Mouse (Mus musculus) heart, adult 8-10 months (tissue): ENCODE measurements around the gene Tmem179b. TPM values are rescaled to one million over a fixed set of nuclear protein-coding genes. Genes with fewer than 3 reads are reported as not detected.
"Not testable (repeated sequence)": the region's sequence is repeated elsewhere in the genome, so short reads cannot be mapped to it uniquely, and the experiment has no call there.

ENCODE experiments used
- DNase-seq: peaks from one replicate; pipeline ENCODE4 v3.0.0; 2022; ENCODE audit warnings: low spot score
- microRNA-seq: library from miRNA; unstranded; fragments of <30 nt; microRNA quantifications from one replicate; pipeline ENCODE4 v1.2.0, GENCODE M21; 2022
- total RNA-seq, 4 experiments: library from RNA; stranded (reverse); gene quantifications; 2 replicates each; pipeline ENCODE4 v1.2.4; 2022

The Tmem179b gene
- total RNA-seq, 4 experiments from 2014 or later = 18.2 to 21.5 (median 19.5) TPM

DNA sequence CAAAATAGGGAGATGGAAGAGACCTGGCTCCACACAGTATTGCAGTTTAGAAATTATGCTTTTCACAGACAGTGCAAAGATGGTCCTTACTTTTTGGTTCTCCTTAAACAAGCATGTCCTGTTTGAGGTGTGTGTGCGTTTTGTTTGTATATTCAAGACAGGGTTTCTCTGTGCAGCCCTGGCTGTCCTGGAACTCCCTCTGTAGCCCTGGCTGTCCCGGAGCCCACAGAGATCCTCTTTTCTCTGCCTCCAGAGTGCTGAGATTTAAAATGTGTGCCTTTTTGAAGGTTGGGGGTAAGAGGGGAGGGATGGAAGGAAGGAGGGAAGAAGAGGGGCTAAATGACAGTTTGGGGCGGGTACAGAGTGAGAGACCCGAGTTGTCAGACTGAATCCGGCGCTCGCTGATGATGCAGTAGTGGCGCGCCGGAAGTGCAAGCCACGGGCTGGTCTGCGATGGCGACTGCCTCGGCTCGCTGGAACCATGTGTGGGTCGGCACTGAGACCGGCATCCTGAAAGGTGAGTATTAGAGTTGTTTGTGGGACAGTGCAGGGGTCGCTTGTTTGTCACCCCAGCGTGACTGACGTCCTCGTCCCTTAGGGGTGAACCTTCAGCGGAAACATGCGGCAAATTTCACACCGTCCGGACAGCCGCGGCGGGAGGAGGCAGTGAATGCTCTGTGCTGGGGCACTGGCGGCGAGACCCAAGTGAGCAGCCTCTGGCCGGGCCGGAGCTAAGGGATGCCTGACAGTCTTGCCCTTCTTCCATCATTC lies 38.7 kb downstream of the Tmem179b start, which contains the start of gene Wdr74:
TSS of gene Wdr74 (plus strand) at position 439 of the 771 bp plus-strand sequence.
- DNase-seq = peak; percentile 91

GRCm38 (mm10) chr19:8734334-8734733 lies 39.9 kb downstream of the Tmem179b start:
- no peak for DNase-seq

DNA sequence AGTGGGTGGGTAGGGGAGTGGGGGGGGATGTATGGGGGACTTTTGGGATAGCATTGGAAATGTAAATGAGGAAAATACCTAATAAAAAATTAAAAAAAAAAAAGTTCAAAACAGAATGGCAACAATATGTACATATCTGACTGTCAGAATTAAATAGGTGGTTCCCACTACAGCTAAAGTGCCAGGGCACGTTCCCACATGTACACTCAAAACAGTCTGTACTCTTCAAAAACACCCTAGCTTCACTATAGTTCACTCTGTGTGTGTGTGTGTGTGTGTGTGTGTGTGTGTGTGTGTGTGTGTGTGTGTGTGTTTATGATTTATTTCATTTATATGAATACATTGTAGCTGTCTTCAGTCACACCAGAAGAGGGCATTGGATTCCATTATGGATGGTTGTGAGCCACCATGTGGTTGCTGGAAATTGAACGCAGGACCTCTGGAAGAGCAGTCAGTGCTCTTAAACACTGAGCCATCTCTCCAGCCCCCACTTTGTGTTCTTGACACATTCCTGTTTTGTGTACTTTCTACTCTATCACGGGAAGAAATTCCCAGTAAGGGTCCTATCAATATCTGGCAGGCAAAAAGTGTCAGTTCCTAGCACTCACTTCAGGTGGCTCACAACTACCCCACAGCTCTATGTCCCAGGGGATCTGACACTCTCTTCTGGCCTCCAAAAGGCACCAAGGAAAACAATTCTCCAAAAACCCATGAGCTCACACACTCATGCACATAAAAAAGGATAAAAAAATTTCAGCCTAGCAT lies 45.8 kb downstream of the Tmem179b start:
- DNase-seq = not testable (repeated sequence)

DNA sequence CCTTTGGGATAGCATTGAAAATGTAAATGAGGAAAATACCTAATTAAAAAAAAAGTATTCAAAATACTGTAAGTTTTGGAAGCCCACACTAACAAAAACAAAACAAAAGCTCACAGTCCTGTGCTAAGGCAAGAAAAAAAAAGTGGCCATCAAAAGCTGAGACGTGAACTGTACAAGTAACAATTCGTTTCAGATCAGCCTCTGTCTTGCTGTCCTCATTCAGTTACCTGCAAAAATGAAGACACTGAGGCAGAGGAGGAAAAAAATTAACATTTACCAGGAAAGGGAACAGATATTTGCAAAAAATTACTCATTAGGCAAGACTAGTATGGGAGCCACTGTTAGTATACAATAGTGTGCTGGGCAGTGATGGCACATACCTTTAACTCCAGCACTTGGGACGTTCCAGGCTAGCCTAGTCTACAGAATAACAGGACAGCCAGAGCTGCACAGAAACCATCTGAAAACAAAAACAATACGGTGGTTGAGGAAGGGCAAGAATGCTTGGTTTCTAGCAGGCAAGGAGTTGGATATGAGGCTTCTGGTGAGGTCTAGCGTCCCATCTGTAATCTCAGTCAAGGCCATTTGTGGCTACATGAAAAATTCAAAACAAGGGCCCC lies 46.7 kb downstream of the Tmem179b start:
- no peak for DNase-seq

GRCm38 (mm10) chr19:8726609-8727390 lies 47.5 kb downstream of the Tmem179b start:
- DNase-seq = no peak

- DNase-seq = no peak
Observed at GRCm38 (mm10) chr19:8725081-8725613, 49.1 kb downstream of the Tmem179b start.

DNA sequence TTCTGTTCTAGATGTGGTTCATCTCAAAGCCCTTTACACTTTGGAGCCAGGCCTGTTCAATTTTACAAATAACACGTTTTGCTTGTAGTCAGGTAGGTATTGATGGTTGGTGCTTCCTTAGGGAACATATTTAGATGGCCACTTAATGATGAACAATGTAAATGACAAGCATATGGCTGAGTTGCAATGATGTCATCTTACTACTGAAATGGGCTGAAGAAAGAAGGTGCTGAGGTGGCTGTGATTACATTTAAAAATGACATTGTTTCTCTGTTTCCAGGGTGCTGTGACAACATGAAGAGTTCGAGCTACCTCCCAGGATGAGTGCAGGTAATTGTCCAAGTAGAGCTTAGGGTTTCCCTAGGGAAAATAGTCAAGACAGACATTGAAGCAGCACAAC lies 49.9 kb downstream of the Tmem179b start:
- DNase-seq = no peak

- DNase-seq = no peak
Observed at GRCm38 (mm10) chr19:8723574-8724346, 50.5 kb downstream of the Tmem179b start.

DNA sequence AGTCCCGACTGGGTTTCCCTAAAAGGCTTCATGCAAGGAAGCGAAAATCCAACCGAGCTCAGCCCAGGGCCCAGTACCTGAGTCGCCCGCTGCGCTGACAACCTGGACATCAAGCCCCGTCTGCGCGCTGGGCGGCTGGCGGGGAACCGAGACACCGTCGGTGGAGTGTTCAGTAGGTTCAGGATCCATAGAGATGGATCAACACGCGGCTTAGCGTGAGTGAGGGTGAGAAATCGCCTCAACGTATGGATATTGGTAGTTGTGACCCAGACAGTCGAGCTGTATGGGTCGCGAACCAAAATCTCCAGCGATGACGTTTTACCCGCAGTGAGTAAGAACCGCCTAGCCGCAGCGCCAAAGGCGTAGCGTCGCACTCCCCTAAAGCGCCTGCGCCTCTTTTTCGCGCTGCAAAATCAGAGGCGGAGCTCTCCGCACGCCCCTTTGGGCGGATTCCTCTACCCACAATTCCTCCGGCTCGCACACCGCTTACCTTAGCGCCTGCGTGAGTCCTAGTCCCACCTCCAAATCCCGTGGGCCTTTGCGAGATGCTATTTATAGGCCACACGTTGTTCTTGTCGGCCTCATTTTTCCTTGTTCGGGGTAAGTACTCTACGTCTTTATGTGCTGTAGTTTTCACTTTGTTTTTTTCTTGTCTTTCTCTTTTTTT lies 51.2 kb downstream of the Tmem179b start, which contains the start of gene Slc3a2:
TSS of gene Slc3a2 (minus strand) at position 463 of the 667 bp plus-strand sequence.
- peak; percentile 99 for DNase-seq

DNA sequence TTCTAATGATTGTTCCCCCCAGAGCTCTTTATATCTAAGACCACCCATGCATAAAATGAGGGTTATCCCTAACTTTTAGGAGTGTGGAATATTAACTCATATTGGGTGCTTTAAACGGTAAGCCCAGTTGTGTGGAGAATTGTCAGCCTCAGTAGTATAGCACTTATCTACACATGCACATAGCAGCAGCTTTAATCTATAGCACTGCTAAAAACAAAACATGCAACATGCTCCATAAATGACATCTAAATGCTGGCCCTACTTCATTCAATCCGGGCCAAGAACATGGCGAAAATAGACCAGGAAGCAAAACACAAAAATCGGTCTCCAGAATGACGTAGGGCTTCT lies 51.7 kb downstream of the Tmem179b start:
- no peak for DNase-seq

Small RNA genes lying within 50 kb of the gene (microRNA-seq; reads per million reads assigned to microRNA genes)
- not detected for gene Mir6992

Other genes starting within 250 kb of the Tmem179b start
- under 1 TPM in 1 of 4 experiments, not detected in 3; 0.25 TPM for gene Slc22a8, start 183.2 kb downstream of the Tmem179b start, total RNA-seq
- gene Slc22a6, start 156.4 kb downstream of the Tmem179b start, total RNA-seq = not detected
- gene Chrm1, start 110.7 kb downstream of the Tmem179b start, total RNA-seq = under 1 TPM in 2 of 4 experiments, not detected in 2; 0.09 TPM
- gene Slc3a2, start 51.1 kb downstream of the Tmem179b start, total RNA-seq = 10 to 100 TPM; 39.5 to 43.6 (median 41.9) TPM
- 10 to 100 TPM; 16.1 to 19.6 (median 17.5) TPM for gene Wdr74, start 38.6 kb downstream of the Tmem179b start, total RNA-seq
- gene 1700092M07Rik, start 33.7 kb downstream of the Tmem179b start, total RNA-seq = not detected
- gene Stx5a, start 33.1 kb downstream of the Tmem179b start, total RNA-seq = 10 to 100 TPM; 20.9 to 27.3 (median 25.4) TPM
- 10 to 100 TPM; 30.3 to 42.0 (median 33.7) TPM for gene Nxf1, start 17.4 kb downstream of the Tmem179b start, total RNA-seq
- gene Tmem223, start 3.5 kb downstream of the Tmem179b start, total RNA-seq = 100 to 1,000 TPM; 111 to 137 (median 125) TPM
- 1 to 10 TPM; 5.4 to 9.0 (median 7.7) TPM for gene Taf6l, start 11.9 kb upstream of the Tmem179b start, total RNA-seq
- 10 to 100 TPM; 52.1 to 60.7 (median 55.4) TPM for gene Polr2g, start 24.1 kb upstream of the Tmem179b start, total RNA-seq
- gene Zbtb3, start 28.1 kb upstream of the Tmem179b start, total RNA-seq = 1 to 10 TPM; 1.2 to 2.5 (median 1.5) TPM
- gene Ttc9c, start 44.9 kb upstream of the Tmem179b start, total RNA-seq = 10 to 100 TPM; 13.7 to 16.4 (median 14.9) TPM
- gene Hnrnpul2, start 45.5 kb upstream of the Tmem179b start, total RNA-seq = 10 to 100 TPM; 46.0 to 48.9 (median 46.9) TPM
- under 1 TPM in 1 of 4 experiments, not detected in 3; 0.53 TPM for gene AC129217.1, start 55.3 kb upstream of the Tmem179b start, total RNA-seq
- gene Bscl2, start 63.0 kb upstream of the Tmem179b start, total RNA-seq = 10 to 100 TPM; 21.2 to 28.1 (median 24.2) TPM
- gene Gng3, start 64.7 kb upstream of the Tmem179b start, total RNA-seq = under 1 TPM in 1 of 4 experiments, not detected in 3; 0.22 TPM
- gene Lrrn4cl, start 76.3 kb upstream of the Tmem179b start, total RNA-seq = 1 to 10 TPM; 3.4 to 4.7 (median 3.9) TPM
- 100 to 1,000 TPM; 122 to 127 (median 125) TPM for gene Ubxn1, start 97.0 kb upstream of the Tmem179b start, total RNA-seq
- 10 to 100 TPM; 47.8 to 65.1 (median 52.0) TPM for gene Uqcc3, start 106.5 kb upstream of the Tmem179b start, total RNA-seq
- 1 to 10 TPM; 1.8 to 6.1 (median 4.4) TPM for gene Lbhd1, start 109.3 kb upstream of the Tmem179b start, total RNA-seq
- not detected for gene Gm49403, start 109.5 kb upstream of the Tmem179b start, total RNA-seq
- 10 to 100 TPM; 11.8 to 29.9 (median 21.1) TPM for gene 1810009A15Rik, start 114.4 kb upstream of the Tmem179b start, total RNA-seq
- gene Gm49416, start 114.5 kb upstream of the Tmem179b start, total RNA-seq = 1 to 10 TPM; 3.6 to 5.3 (median 4.6) TPM
- 10 to 100 TPM; 11.0 to 12.0 (median 11.2) TPM for gene Ints5, start 118.5 kb upstream of the Tmem179b start, total RNA-seq
- gene Ganab, start 123.6 kb upstream of the Tmem179b start, total RNA-seq = 10 to 100 TPM; 45.5 to 49.6 (median 47.2) TPM
- 10 to 100 TPM; 39.3 to 41.5 (median 40.6) TPM for gene B3gat3, start 145.9 kb upstream of the Tmem179b start, total RNA-seq
- gene Rom1, start 154.9 kb upstream of the Tmem179b start, total RNA-seq = 10 to 100 TPM; 22.0 to 37.5 (median 28.1) TPM
- gene Eml3, start 155.1 kb upstream of the Tmem179b start, total RNA-seq = 1 to 10 TPM; 7.2 to 9.1 (median 7.5) TPM
- 10 to 100 TPM; 28.2 to 33.7 (median 30.4) TPM for gene Mta2, start 167.4 kb upstream of the Tmem179b start, total RNA-seq
- gene Tut1, start 179.4 kb upstream of the Tmem179b start, total RNA-seq = 10 to 100 TPM in 1 of 4 experiments, 1 to 10 TPM in 3; 8.1 to 10.3 (median 8.6) TPM
- 100 to 1,000 TPM; 209 to 232 (median 227) TPM for gene Eef1g, start 192.6 kb upstream of the Tmem179b start, total RNA-seq
- 100 to 1,000 TPM; 332 to 446 (median 375) TPM for gene Ahnak, start 214.8 kb upstream of the Tmem179b start, total RNA-seq